Mouse (Mus musculus): Measurements from ENCODE around the gene Elovl5. TPM values are rescaled to one million over a fixed set of nuclear protein-coding genes. Genes with fewer than 3 reads are reported as not detected.
A peak's percentile ranks its signal among the peaks of the same experiment; 100 is the strongest.

Elovl5 gene
- polyA plus RNA-seq, 1 experiment from 2014 or later, result 63.8 TPM

GRCm38 (mm10) chr9:77918211-77918610 lies 1.0 kb downstream of the Elovl5 start:
- ATAC-seq (ENCODE audit: insufficient read depth, low FRiP score, low read depth), result no peak
- no peaks in the 10 kb centered on the region for H3K9me3 ChIP-seq
- no peaks in the 10 kb centered on the region for H3K27me3 ChIP-seq (replicated peaks)
- H3K4me3 ChIP-seq (replicated peaks), result peak overlapping the region; percentile 92
- peak overlapping the region; percentile 91 for H3K4me2 ChIP-seq
- peaks cover 16% of the 10 kb centered on the region for H3K4me1 ChIP-seq
- H3K9ac ChIP-seq, result peak overlapping the region; percentile 68; the same call in 1 of the 2 replicates
- 13% methylated on average over 10 of the region's 10 CpGs for WGBS
- no peaks in the 10 kb centered on the region for H3K36me3 ChIP-seq
- no peak overlapping the region for H3K27ac ChIP-seq

GRCm38 (mm10) chr9:77918961-77919670 lies 2.0 kb downstream of the Elovl5 start:
- Histone ChIP-seq H3K4me2 (no peak overlapping the region), H3K27ac (no peak overlapping the region), H3K9ac (no peak overlapping the region), H3K4me1 (peaks cover 17% of the 10 kb centered on the region), H3K4me3 (replicated peaks) (no peak overlapping the region), H3K27me3 (replicated peaks) (no peaks in the 10 kb centered on the region), H3K9me3 (no peaks in the 10 kb centered on the region), H3K36me3 (no peaks in the 10 kb centered on the region)
- no peak for ATAC-seq (ENCODE audit: insufficient read depth, low FRiP score, low read depth)
- WGBS, result 60% methylated on average over 5 of the region's 5 CpGs

- Histone ChIP-seq H3K9ac (no peak overlapping the region), H3K4me3 (replicated peaks) (no peak overlapping the region), H3K9me3 (no peaks in the 10 kb centered on the region), H3K36me3 (no peaks in the 10 kb centered on the region), H3K27ac (no peak overlapping the region), H3K4me1 (peaks cover 19% of the 10 kb centered on the region), H3K4me2 (no peak overlapping the region), H3K27me3 (replicated peaks) (no peaks in the 10 kb centered on the region)
- ATAC-seq (ENCODE audit: insufficient read depth, low FRiP score, low read depth), result no peak
- 82% methylated on average over 3 of the region's 3 CpGs for WGBS
Observed at GRCm38 (mm10) chr9:77920481-77920880, 3.3 kb downstream of the Elovl5 start.

GRCm38 (mm10) chr9:77921366-77922260 lies 4.4 kb downstream of the Elovl5 start:
- Histone ChIP-seq H3K27ac (no peak overlapping the region), H3K36me3 (no peaks in the 10 kb centered on the region), H3K9ac (no peak overlapping the region), H3K9me3 (no peaks in the 10 kb centered on the region), H3K27me3 (replicated peaks) (no peaks in the 10 kb centered on the region), H3K4me3 (replicated peaks) (no peak overlapping the region), H3K4me2 (no peak overlapping the region), H3K4me1 (peaks cover 19% of the 10 kb centered on the region)
- 64% methylated on average over 16 of the region's 18 CpGs for WGBS
- ATAC-seq (ENCODE audit: insufficient read depth, low FRiP score, low read depth), result no peak

GRCm38 (mm10) chr9:77923774-77924173 lies 6.6 kb downstream of the Elovl5 start:
- WGBS, result 82% methylated on average over 8 of the region's 8 CpGs
- H3K9me3 ChIP-seq, result no peaks in the 10 kb centered on the region
- no peak overlapping the region for H3K27ac ChIP-seq
- H3K4me3 ChIP-seq (replicated peaks), result no peak overlapping the region
- no peaks in the 10 kb centered on the region for H3K27me3 ChIP-seq (replicated peaks)
- no peak overlapping the region for H3K4me2 ChIP-seq
- H3K4me1 ChIP-seq, result peaks cover 18% of the 10 kb centered on the region
- no peak for ATAC-seq (ENCODE audit: insufficient read depth, low FRiP score, low read depth)
- no peak overlapping the region for H3K9ac ChIP-seq
- H3K36me3 ChIP-seq, result no peaks in the 10 kb centered on the region

- Histone ChIP-seq H3K9ac (no peak overlapping the region), H3K27ac (no peak overlapping the region), H3K4me3 (replicated peaks) (no peak overlapping the region), H3K9me3 (no peaks in the 10 kb centered on the region), H3K36me3 (no peaks in the 10 kb centered on the region), H3K4me1 (peaks cover 14% of the 10 kb centered on the region), H3K4me2 (no peak overlapping the region), H3K27me3 (replicated peaks) (no peaks in the 10 kb centered on the region)
- WGBS, result 74% methylated on average over 11 of the region's 11 CpGs
- no peak for ATAC-seq (ENCODE audit: insufficient read depth, low FRiP score, low read depth)
Observed at GRCm38 (mm10) chr9:77924199-77924598, 7.0 kb downstream of the Elovl5 start.

GRCm38 (mm10) chr9:77926151-77926550 lies 9.0 kb downstream of the Elovl5 start:
- Histone ChIP-seq H3K9me3 (no peaks in the 10 kb centered on the region), H3K4me3 (replicated peaks) (no peak overlapping the region), H3K9ac (no peak overlapping the region), H3K27me3 (replicated peaks) (no peaks in the 10 kb centered on the region), H3K27ac (no peak overlapping the region), H3K4me1 (peaks cover 11% of the 10 kb centered on the region), H3K36me3 (no peaks in the 10 kb centered on the region), H3K4me2 (no peak overlapping the region)
- no peak for ATAC-seq (ENCODE audit: insufficient read depth, low FRiP score, low read depth)
- WGBS, result 81% methylated on average over 8 of the region's 8 CpGs

GRCm38 (mm10) chr9:77926911-77927310 lies 9.7 kb downstream of the Elovl5 start:
- no peak for ATAC-seq (ENCODE audit: insufficient read depth, low FRiP score, low read depth)
- no peak overlapping the region for H3K4me2 ChIP-seq
- WGBS, result 92% methylated on average over 5 of the region's 5 CpGs
- H3K27me3 ChIP-seq (replicated peaks), result no peaks in the 10 kb centered on the region
- no peak overlapping the region for H3K9ac ChIP-seq
- H3K9me3 ChIP-seq, result no peaks in the 10 kb centered on the region
- no peaks in the 10 kb centered on the region for H3K36me3 ChIP-seq
- H3K27ac ChIP-seq, result no peak overlapping the region
- H3K4me1 ChIP-seq, result peaks cover 6% of the 10 kb centered on the region; the same call in 1 of the 2 replicates
- H3K4me3 ChIP-seq (replicated peaks), result no peak overlapping the region

GRCm38 (mm10) chr9:77927431-77927830 lies 10.3 kb downstream of the Elovl5 start:
- no peak overlapping the region for H3K9ac ChIP-seq
- H3K4me1 ChIP-seq, result peaks cover 6% of the 10 kb centered on the region; the same call in 1 of the 2 replicates
- no peaks in the 10 kb centered on the region for H3K36me3 ChIP-seq
- WGBS, result 47% methylated on average over 6 of the region's 6 CpGs
- no peak overlapping the region for H3K4me2 ChIP-seq
- no peaks in the 10 kb centered on the region for H3K27me3 ChIP-seq (replicated peaks)
- H3K9me3 ChIP-seq, result no peaks in the 10 kb centered on the region
- no peak overlapping the region for H3K4me3 ChIP-seq (replicated peaks)
- no peak for ATAC-seq (ENCODE audit: insufficient read depth, low FRiP score, low read depth)
- no peak overlapping the region for H3K27ac ChIP-seq

GRCm38 (mm10) chr9:77928769-77929168 lies 11.6 kb downstream of the Elovl5 start:
- no peaks in the 10 kb centered on the region for H3K9me3 ChIP-seq
- WGBS, result 76% methylated on average over 4 of the region's 4 CpGs
- no peaks in the 10 kb centered on the region for H3K36me3 ChIP-seq
- no peak overlapping the region for H3K27ac ChIP-seq
- ATAC-seq (ENCODE audit: insufficient read depth, low FRiP score, low read depth), result no peak
- no peak overlapping the region for H3K9ac ChIP-seq
- H3K4me2 ChIP-seq, result no peak overlapping the region
- peaks cover 6% of the 10 kb centered on the region; the same call in 1 of the 2 replicates for H3K4me1 ChIP-seq
- no peaks in the 10 kb centered on the region for H3K27me3 ChIP-seq (replicated peaks)
- H3K4me3 ChIP-seq (replicated peaks), result no peak overlapping the region

GRCm38 (mm10) chr9:77929296-77929695 lies 12.1 kb downstream of the Elovl5 start:
- Histone ChIP-seq H3K4me1 (peaks cover 4% of the 10 kb centered on the region; the same call in 1 of the 2 replicates), H3K27me3 (replicated peaks) (no peaks in the 10 kb centered on the region), H3K4me2 (no peak overlapping the region), H3K9ac (no peak overlapping the region), H3K36me3 (no peaks in the 10 kb centered on the region), H3K9me3 (no peaks in the 10 kb centered on the region), H3K4me3 (replicated peaks) (no peak overlapping the region), H3K27ac (no peak overlapping the region)
- WGBS, result 77% methylated on average over 5 of the region's 5 CpGs
- ATAC-seq (ENCODE audit: insufficient read depth, low FRiP score, low read depth), result no peak

All from stomach, embryonic 15.5 days (tissue).